Comparison of ENCODE assay signal across 10 mouse cellular contexts in genomic region chr4:125131493-125131892, GRCm38 (mm10). TPM values are rescaled to one million over a fixed set of nuclear protein-coding genes. Genes with fewer than 3 reads are reported as not detected.
DNase-seq lines count a peak whose midpoint lies in the region; TF ChIP-seq lines count a peak whose summit lies in the region.
"Had no signal": no experiment of that assay in that cellular context is flagged by ENCODE, and none has a peak within 500 bp of the region (broad histone marks: within the 10 kb centered on the region; RNA-seq: fewer than 3 reads in every experiment).

No protein-coding gene starts in this region.

- 15% methylated on average over 4 of the region's 4 CpGs for WGBS in lung, adult 2 months
- 48% methylated on average over 4 of the region's 4 CpGs for whole genome bisulfite sequencing in small intestine, adult 2 months

- TF ChIP-seq CTCF in lung, adult 2 months (IDR thresholded peaks at IDR 0.05; ENCODE audit: insufficient read depth, low read length) = no peak
- no peak for TF ChIP-seq CTCF in embryonic fibroblast, embryonic 13.5 days (IDR thresholded peaks at IDR 0.05; ENCODE audit: borderline replicate concordance, insufficient read depth, low read length)
- TF ChIP-seq CTCF in small intestine, adult 2 months (IDR thresholded peaks at IDR 0.05; ENCODE audit: extremely low read depth, insufficient read length, insufficient replicate concordance, low read depth, low read length) = no peak

- H3K36me3 ChIP-seq in small intestine, adult 2 months (ENCODE audit: control insufficient read depth, insufficient read depth, low read length) = 0 out of 2 replicates have a peak, but pooled peaks cover under 1% of the 10 kb centered on the region
- H3K36me3 ChIP-seq: heart, embryonic 13.5 days; intestine, embryonic 15.5 days had no signal

- peak; percentile 54 for DNase-seq in lung, postnatal 10 days
- no peak for DNase-seq in lung, adult 2 months
- peak; percentile 91 for DNase-seq in NIH3T3 (ENCODE audit: low read depth)
- no peak for DNase-seq in testis, postnatal 10 days (ENCODE audit: low spot score)
- DNase-seq in cerebellum, adult 8-10 months = no peak
- DNase-seq: embryo, embryonic 11 days had no signal

- H3K27me3 ChIP-seq in small intestine, adult 2 months (ENCODE audit: control insufficient read depth, insufficient read depth, low read length) = no peaks in the 10 kb centered on the region
- H3K27me3 ChIP-seq: intestine, embryonic 15.5 days had no signal

- TF ChIP-seq POLR2A in lung, adult 2 months (IDR thresholded peaks at IDR 0.05; ENCODE audit: borderline replicate concordance, extremely low read depth, low read depth, low read length) = no peak
- TF ChIP-seq POLR2A in embryonic fibroblast, embryonic 13.5 days (IDR thresholded peaks at IDR 0.05; ENCODE audit: low read depth, low read length) = no peak
- TF ChIP-seq POLR2A in small intestine, adult 2 months (IDR thresholded peaks at IDR 0.05; ENCODE audit: low read depth, low read length) = no peak

- H3K4me3 ChIP-seq in lung, adult 2 months (replicated peaks; ENCODE audit: extremely low read depth, low read depth, low read length) = no peak overlapping the region
- H3K4me3 ChIP-seq in embryonic fibroblast, embryonic 13.5 days (ENCODE audit: insufficient read depth, low read length) = no peak overlapping the region
- no peak overlapping the region for H3K4me3 ChIP-seq in small intestine, adult 2 months (ENCODE audit: low read depth, low read length)
- H3K4me3 ChIP-seq: heart, embryonic 13.5 days; intestine, embryonic 15.5 days had no signal

- peaks cover 8% of the 10 kb centered on the region for H3K4me1 ChIP-seq in lung, adult 2 months (ENCODE audit: control insufficient read depth, insufficient read depth, low read length)
- H3K4me1 ChIP-seq in embryonic fibroblast, embryonic 13.5 days (ENCODE audit: control insufficient read depth, insufficient read depth, low read length) = peaks cover 9% of the 10 kb centered on the region; the same call in 1 of the 2 replicates
- peaks cover 9% of the 10 kb centered on the region for H3K4me1 ChIP-seq in small intestine, adult 2 months (ENCODE audit: control insufficient read depth, insufficient read depth, insufficient read length, low read length)

- peak overlapping the region; percentile 80 for H3K27ac ChIP-seq in embryonic fibroblast, embryonic 13.5 days (ENCODE audit: insufficient read depth, low read length)
- H3K27ac ChIP-seq in small intestine, adult 2 months (ENCODE audit: insufficient read depth, low read depth, low read length) = 0 out of 2 replicates have a peak overlapping the region, but pooled peaks have one; percentile 4
- H3K27ac ChIP-seq: heart, embryonic 13.5 days; intestine, embryonic 15.5 days had no signal

RNA-seq across cellular contexts. Expression of gene Zc3h12a, which starts 3.9 kb away (rescaled TPM):
- 11.9 and 13.9 TPM in 2 replicates for polyA plus RNA-seq in lung, adult 2 months (2012; rRNA removed)
- 6.0 and 8.9 TPM in 2 replicates for polyA plus RNA-seq in embryonic fibroblast, embryonic 13.5 days (2011; ENCODE audit: insufficient read length, low read depth, missing spikeins)
- polyA plus RNA-seq in small intestine, adult 2 months (2012; rRNA removed) = 27.1 and 36.7 TPM in 2 replicates

RNA-seq across cellular contexts. Expression of gene Meaf6, which starts 46.6 kb away (rescaled TPM):
- 9.5 and 14.2 TPM in 2 replicates for polyA plus RNA-seq in lung, adult 2 months (2012; rRNA removed)
- polyA plus RNA-seq in embryonic fibroblast, embryonic 13.5 days (2011; ENCODE audit: insufficient read length, low read depth, missing spikeins) = 21.8 and 35.7 TPM in 2 replicates
- polyA plus RNA-seq in small intestine, adult 2 months (2012; rRNA removed) = 3.5 and 9.1 TPM in 2 replicates

Comparison
In these comparisons a context has a peak if more than half of its experiments do, and no peak if none do; other contexts are left out.
1. DNase-seq: peak in lung, postnatal 10 days (single experiment) and NIH3T3 (single experiment); none in lung, adult 2 months (single experiment), testis, postnatal 10 days (single experiment) and cerebellum, adult 8-10 months (single experiment).